Mouse (Mus musculus): ENCODE results near the gene Vmn1r125. TPM values are rescaled to one million over a fixed set of nuclear protein-coding genes. Genes with fewer than 3 reads are reported as not detected.
"Not testable (repeated sequence)": the region's sequence is repeated elsewhere in the genome, so short reads cannot be mapped to it uniquely, and the experiment has no call there.

Gene Vmn1r125
- not detected in 2 replicates for polyA plus RNA-seq (2012; rRNA removed)

DNA sequence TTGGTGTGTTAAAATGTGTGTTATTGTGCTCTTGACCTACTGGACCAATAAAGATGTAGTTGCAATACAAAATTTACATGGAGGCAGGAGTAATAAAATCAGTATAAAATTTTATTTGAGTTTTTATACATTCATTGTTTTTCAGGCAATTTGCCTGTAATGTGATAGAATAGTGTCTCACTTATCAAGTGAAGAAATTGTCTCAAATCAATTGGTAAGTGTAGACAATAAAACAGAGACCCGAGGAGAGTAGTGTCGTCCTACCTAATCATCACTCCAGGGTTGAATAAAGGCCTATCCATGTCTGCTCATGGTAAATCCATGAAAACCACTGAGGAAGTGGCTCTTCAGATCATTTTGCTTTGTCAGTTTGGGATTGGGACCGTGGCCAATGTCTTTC is at the start of gene Vmn1r125:
Vmn1r125 (plus strand) TSS at position 301 of the 400 bp plus-strand sequence.
- DNase-seq (ENCODE audit: low spot score) = not testable (repeated sequence)

DNA sequence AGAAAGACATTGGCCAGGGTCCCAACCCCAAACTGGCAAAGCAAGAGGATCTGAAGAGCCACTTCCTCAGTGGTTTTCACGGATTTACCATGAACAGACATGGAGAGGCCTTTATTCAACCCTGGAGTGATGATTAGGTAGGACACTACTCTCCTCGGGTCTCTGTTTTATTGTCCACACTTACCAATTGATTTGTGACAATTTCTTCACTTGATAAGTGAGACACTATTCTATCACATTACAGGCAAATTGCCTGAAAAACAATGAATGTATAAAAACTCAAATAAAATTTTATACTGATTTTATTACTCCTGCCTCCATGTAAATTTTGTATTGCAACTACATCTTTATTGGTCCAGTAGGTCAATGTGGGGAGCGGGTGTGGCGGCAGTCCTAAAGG is 11.5 kb upstream of the Vmn1r125 start, which contains the start of gene Vmn1r124:
Vmn1r124 (minus strand) TSS at position 101 of the 400 bp plus-strand sequence.
- not testable (repeated sequence) for DNase-seq (ENCODE audit: low spot score)

GRCm38 (mm10) chr7:21301367-21301766 is 29.4 kb downstream of the Vmn1r125 start, which contains the start of gene Vmn1r126:
TSS of gene Vmn1r126 (minus strand) at chr7:21301467.
- not testable (repeated sequence) for DNase-seq (ENCODE audit: low spot score)

DNA sequence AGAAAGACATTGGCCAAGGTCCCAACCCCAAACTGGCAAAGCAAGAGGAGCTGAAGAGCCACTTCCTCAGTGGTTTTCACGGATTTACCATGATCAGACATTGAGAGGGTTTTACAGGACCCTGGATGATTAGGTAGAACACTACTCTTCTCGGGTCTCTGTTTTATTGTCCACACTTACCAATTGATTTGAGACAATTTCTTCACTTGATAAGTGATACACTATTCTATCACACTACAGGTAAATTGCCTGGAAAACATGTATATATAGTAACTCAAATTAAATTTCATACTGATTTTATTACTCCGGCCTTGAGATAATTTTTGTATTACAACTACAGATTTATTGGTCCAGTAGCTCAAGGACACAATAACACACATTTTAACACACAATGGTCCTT is 47.8 kb downstream of the Vmn1r125 start, which contains the start of gene Vmn1r127:
Vmn1r127 (minus strand) TSS at position 101 of the 400 bp plus-strand sequence.
- not testable (repeated sequence) for DNase-seq (ENCODE audit: low spot score)

Other genes starting within 250 kb of the Vmn1r125 start
- gene Vmn1r120, start 218.4 kb upstream of the Vmn1r125 start, polyA plus RNA-seq (2012; rRNA removed) = not detected in 2 replicates
- not detected in 2 replicates for gene Vmn1r121, start 173.7 kb upstream of the Vmn1r125 start, polyA plus RNA-seq (2012; rRNA removed)
- gene Vmn1r122, start 138.1 kb upstream of the Vmn1r125 start, polyA plus RNA-seq (2012; rRNA removed) = not detected in 2 replicates
- gene Vmn1r123, start 110.0 kb upstream of the Vmn1r125 start, polyA plus RNA-seq (2012; rRNA removed) = not detected in 2 replicates
- gene Gm5157, start 81.8 kb upstream of the Vmn1r125 start, polyA plus RNA-seq (2012; rRNA removed) = not detected in 2 replicates
- gene Vmn1r124, start 11.6 kb upstream of the Vmn1r125 start, polyA plus RNA-seq (2012; rRNA removed) = not detected in 2 replicates
- not detected in 2 replicates for gene Vmn1r126, start 29.3 kb downstream of the Vmn1r125 start, polyA plus RNA-seq (2012; rRNA removed)
- not detected in 2 replicates for gene Vmn1r127, start 47.7 kb downstream of the Vmn1r125 start, polyA plus RNA-seq (2012; rRNA removed)
- gene Vmn1r128, start 77.2 kb downstream of the Vmn1r125 start, polyA plus RNA-seq (2012; rRNA removed) = not detected in 2 replicates
- not detected in 2 replicates for gene Vmn1r129, start 89.1 kb downstream of the Vmn1r125 start, polyA plus RNA-seq (2012; rRNA removed)
- not detected in 2 replicates for gene Gm6882, start 160.6 kb downstream of the Vmn1r125 start, polyA plus RNA-seq (2012; rRNA removed)
- gene Vmn1r130, start 239.6 kb downstream of the Vmn1r125 start, polyA plus RNA-seq (2012; rRNA removed) = not detected in 2 replicates